14 mouse cellular contexts compared by ENCODE assay signal in the genomic region with DNA sequence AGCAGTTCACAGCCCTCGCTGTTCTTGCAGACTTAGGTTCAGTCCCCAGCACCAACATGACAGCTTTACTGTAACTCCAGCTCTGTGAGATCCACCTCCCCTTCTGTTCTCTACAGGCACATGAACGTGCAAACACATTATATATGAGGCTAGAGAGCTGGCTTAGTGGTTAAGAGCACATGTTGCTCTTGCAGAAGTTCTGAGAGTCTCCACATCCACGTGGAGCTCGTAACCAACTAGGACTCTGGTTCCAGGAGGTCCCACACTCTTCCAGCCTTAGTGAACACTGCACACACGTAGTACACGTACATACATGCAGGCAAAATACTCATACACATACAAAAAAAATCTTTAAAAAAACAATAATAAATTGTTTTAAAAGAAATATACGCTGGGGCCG. TPM values are rescaled to one million over a fixed set of nuclear protein-coding genes. Genes with fewer than 3 reads are reported as not detected.
DNase-seq lines count a peak whose midpoint lies in the region; ATAC-seq and TF ChIP-seq lines count a peak whose summit lies in the region.
"Had no signal": no experiment of that assay in that cellular context is flagged by ENCODE, and none has a peak within 500 bp of the region (broad histone marks: within the 10 kb centered on the region; RNA-seq: fewer than 3 reads in every experiment).

No protein-coding gene starts in this region.

- DNase-seq in heart, postnatal 25 days (ENCODE audit: low spot score), result no peak
- DNase-seq in lung, embryonic 14.5 days, result peak; percentile 56
- no peak for DNase-seq in lung, postnatal 4 days
- no peak for DNase-seq in adrenal gland, adult 8-10 months
- DNase-seq in ovary, adult 18-20 months (ENCODE audit: low spot score), result no peak
- DNase-seq: adrenal gland, adult 2 months; cerebellum, postnatal 10 days had no signal

- no peaks in the 10 kb centered on the region for H3K27me3 ChIP-seq in heart, embryonic 15.5 days
- no peaks in the 10 kb centered on the region for H3K27me3 ChIP-seq in lung, embryonic 14.5 days (ENCODE audit: insufficient read depth, low read length)
- no peaks in the 10 kb centered on the region for H3K27me3 ChIP-seq in intestine, postnatal 0 days (replicated peaks; ENCODE audit: control insufficient read depth, insufficient read depth, low read length)
- H3K27me3 ChIP-seq in liver, embryonic 15.5 days, result no peaks in the 10 kb centered on the region

- no peak for TF ChIP-seq CTCF in lung, embryonic 14.5 days (IDR thresholded peaks at IDR 0.05; ENCODE audit: low read depth)
- no peak for TF ChIP-seq CTCF in intestine, postnatal 0 days (IDR thresholded peaks at IDR 0.05; ENCODE audit: low read depth)

- H3K9ac ChIP-seq in heart, embryonic 15.5 days, result no peak overlapping the region
- no peak overlapping the region for H3K9ac ChIP-seq in lung, embryonic 14.5 days
- no peak overlapping the region for H3K9ac ChIP-seq in intestine, postnatal 0 days (ENCODE audit: low read depth, low read length)
- H3K9ac ChIP-seq in liver, embryonic 15.5 days, result no peak overlapping the region
- H3K9ac ChIP-seq: midbrain, embryonic 15.5 days had no signal

- ATAC-seq in heart, embryonic 15.5 days (replicated peaks; ENCODE audit: insufficient number of reproducible peaks, insufficient read depth, low FRiP score, low read depth), result no peak
- no peak for ATAC-seq in lung, embryonic 14.5 days (ENCODE audit: insufficient read depth)
- ATAC-seq in intestine, postnatal 0 days, result no peak
- ATAC-seq in liver, embryonic 15.5 days (ENCODE audit: insufficient read depth), result no peak
- ATAC-seq: forebrain, embryonic 14.5 days; inflammation-experienced regulatory T-cells, adult 6 months; midbrain, embryonic 15.5 days had no signal

- no peak overlapping the region; the same call in 1 of the 2 replicates for H3K4me2 ChIP-seq in heart, embryonic 15.5 days
- peak overlapping the region; percentile 81 for H3K4me2 ChIP-seq in lung, embryonic 14.5 days
- H3K4me2 ChIP-seq in intestine, postnatal 0 days (replicated peaks; ENCODE audit: low read depth), result peak overlapping the region; percentile 90; the same call in 1 of the 2 replicates
- H3K4me2 ChIP-seq in liver, embryonic 15.5 days, result peak overlapping the region; percentile 89
- H3K4me2 ChIP-seq: midbrain, embryonic 15.5 days had no signal

- no peak overlapping the region for H3K4me3 ChIP-seq in heart, embryonic 15.5 days
- H3K4me3 ChIP-seq in lung, embryonic 14.5 days (ENCODE audit: low read depth, low read length), result no peak overlapping the region
- H3K4me3 ChIP-seq in intestine, postnatal 0 days (ENCODE audit: low read depth, low read length), result no peak overlapping the region
- no peak overlapping the region for H3K4me3 ChIP-seq in liver, embryonic 15.5 days (replicated peaks)

- peaks cover 71% of the 10 kb centered on the region for H3K4me1 ChIP-seq in heart, embryonic 15.5 days (replicated peaks)
- peaks cover 42% of the 10 kb centered on the region for H3K4me1 ChIP-seq in lung, embryonic 14.5 days (ENCODE audit: insufficient read depth)
- peaks cover 12% of the 10 kb centered on the region for H3K4me1 ChIP-seq in intestine, postnatal 0 days (replicated peaks; ENCODE audit: control insufficient read depth, insufficient read depth, low read length)
- H3K4me1 ChIP-seq in liver, embryonic 15.5 days (replicated peaks), result peaks cover 62% of the 10 kb centered on the region

- H3K36me3 ChIP-seq in heart, embryonic 15.5 days, result no peaks in the 10 kb centered on the region
- no peaks in the 10 kb centered on the region for H3K36me3 ChIP-seq in lung, embryonic 14.5 days (ENCODE audit: insufficient read depth)
- H3K36me3 ChIP-seq in intestine, postnatal 0 days (ENCODE audit: control insufficient read depth, insufficient read depth), result no peaks in the 10 kb centered on the region
- H3K36me3 ChIP-seq in liver, embryonic 15.5 days (replicated peaks), result peaks cover 12% of the 10 kb centered on the region; the same call in 1 of the 2 replicates
- H3K36me3 ChIP-seq: midbrain, embryonic 15.5 days had no signal

- 71% methylated on average over 8 of the region's 8 CpGs for WGBS in heart, embryonic 15.5 days
- 48% methylated on average over 8 of the region's 8 CpGs for WGBS in lung, embryonic 14.5 days
- 67% methylated on average over 8 of the region's 8 CpGs for WGBS in intestine, postnatal 0 days
- 46% methylated on average over 8 of the region's 8 CpGs for WGBS in liver, embryonic 15.5 days (ENCODE audit: insufficient replicate concordance)

- H3K9me3 ChIP-seq in heart, embryonic 15.5 days (replicated peaks), result no peaks in the 10 kb centered on the region
- no peaks in the 10 kb centered on the region for H3K9me3 ChIP-seq in lung, embryonic 14.5 days (ENCODE audit: low read depth, low read length)
- H3K9me3 ChIP-seq in intestine, postnatal 0 days (ENCODE audit: control insufficient read depth), result no peaks in the 10 kb centered on the region
- H3K9me3 ChIP-seq in liver, embryonic 15.5 days (replicated peaks), result no peaks in the 10 kb centered on the region
- H3K9me3 ChIP-seq: G1E; midbrain, embryonic 15.5 days had no signal

- 0 out of 2 replicates have a peak overlapping the region, but pooled peaks have one; percentile 27 for H3K27ac ChIP-seq in heart, embryonic 15.5 days
- H3K27ac ChIP-seq in lung, embryonic 14.5 days (ENCODE audit: low read depth), result peak overlapping the region; percentile 99
- H3K27ac ChIP-seq in intestine, postnatal 0 days (ENCODE audit: low read depth, low read length), result no peak overlapping the region
- peak overlapping the region; percentile 91; the same call in 1 of the 2 replicates for H3K27ac ChIP-seq in liver, embryonic 15.5 days (replicated peaks)
- H3K27ac ChIP-seq: midbrain, embryonic 15.5 days had no signal

- intact Hi-C loops in heart, postnatal 25 days (cut with DNase I), result no loop called here

RNA-seq across cellular contexts. Expression of a gene that starts 1.8 kb away (rescaled TPM):
- polyA plus RNA-seq in heart, embryonic 15.5 days (2015; fragmentation: Nextera tagmentation; extraction: Ambion mirVana), result 10.2 and 16.0 TPM in 2 replicates
- total RNA-seq in heart, postnatal 25 days (2021), result 10 to 100 TPM; 39.8 to 45.4 TPM
- polyA plus RNA-seq in lung, embryonic 14.5 days (2014; fragmentation: Nextera tagmentation; extraction: Ambion mirVana), result 20.4 and 22.0 TPM in 2 replicates
- 33.1 and 37.5 TPM in 2 replicates for polyA plus RNA-seq in intestine, postnatal 0 days (2015; fragmentation: Nextera tagmentation; extraction: Ambion mirVana)
- 16.9 and 21.5 TPM in 2 replicates for polyA plus RNA-seq in liver, embryonic 15.5 days (2015; fragmentation: Nextera tagmentation; extraction: Ambion mirVana)
- total RNA-seq in adrenal gland, adult 8-10 months (2022), result 100 to 1,000 TPM; 122 to 173 (median 155) TPM

RNA-seq across cellular contexts. Expression of a gene that starts 52.1 kb away (rescaled TPM):
- 10.2 and 12.5 TPM in 2 replicates for polyA plus RNA-seq in heart, embryonic 15.5 days (2015; fragmentation: Nextera tagmentation; extraction: Ambion mirVana)
- total RNA-seq in heart, postnatal 25 days (2021), result 10 to 100 TPM; 32.6 to 36.7 TPM
- 17.0 and 17.1 TPM in 2 replicates for polyA plus RNA-seq in lung, embryonic 14.5 days (2014; fragmentation: Nextera tagmentation; extraction: Ambion mirVana)
- 26.4 and 26.5 TPM in 2 replicates for polyA plus RNA-seq in intestine, postnatal 0 days (2015; fragmentation: Nextera tagmentation; extraction: Ambion mirVana)
- 0.61 and 0.77 TPM in 2 replicates for polyA plus RNA-seq in liver, embryonic 15.5 days (2015; fragmentation: Nextera tagmentation; extraction: Ambion mirVana)
- 10 to 100 TPM; 17.0 to 29.8 (median 23.9) TPM for total RNA-seq in adrenal gland, adult 8-10 months (2022)
- total RNA-seq: G1E had no signal
